Mouse (Mus musculus) liver, embryonic 14.5 days (tissue): ENCODE measurements around the gene Ttll1. TPM values are rescaled to one million over a fixed set of nuclear protein-coding genes. Genes with fewer than 3 reads are reported as not detected.

Experiments
- ATAC-seq: fragments of 200-750 bp; cut with Nextera tagmentation; 2 replicates; pipeline ENCODE4 v1.8.0; 2017; ENCODE audit warnings: moderate number of reproducible peaks, mild to moderate bottlenecking, moderate library complexity; ENCODE audit not compliant: insufficient read depth
- DNase-seq, 3 experiments: peaks; one replicate each; pipeline ENCODE4 v3.0.0-alpha.2; 2012 to 2013; ENCODE audit warnings: low read depth in 3 of 3, low spot score in 3 of 3
- H3K27ac ChIP-seq: fragments of 300-500 bp; sonication (generic); 2 replicates; pipeline ENCODE4 v1.5.1; 2014; ENCODE audit warnings: moderate library complexity, mild to moderate bottlenecking, control low read depth, inconsistent platforms
- H3K27me3 ChIP-seq: fragments of 300-500 bp; sonication (generic); 2 replicates; pipeline ENCODE4 v1.6.1; 2014; ENCODE audit warnings: mild to moderate bottlenecking, low read length, moderate library complexity; ENCODE audit not compliant: control insufficient read depth, insufficient read depth
- H3K36me3 ChIP-seq: fragments of 300-500 bp; sonication (generic); replicated peaks from 2 replicates; pipeline ENCODE4 v1.6.1; 2014; ENCODE audit warnings: low read depth; ENCODE audit not compliant: control insufficient read depth, insufficient read depth
- H3K4me1 ChIP-seq, 2 experiments: fragments of 200-500 bp in 1 of 2; fragments of 300-500 bp in 1 of 2; sonication (generic) in 1 of 2; replicated peaks; 2 replicates each; pipeline ENCODE4 v1.6.1; 2012 to 2014; ENCODE audit warnings: antibody characterized with exemption in 1 of 2, inconsistent platforms in 1 of 2, low read length in 1 of 2; ENCODE audit not compliant: control insufficient read depth in 2 of 2, insufficient read depth in 2 of 2
- H3K4me2 ChIP-seq: fragments of 300-500 bp; sonication (generic); 2 replicates; pipeline ENCODE4 v1.6.1; 2014; ENCODE audit warnings: low read depth, mild to moderate bottlenecking, control low read depth, moderate library complexity
- H3K4me3 ChIP-seq, 2 experiments: fragments of 200-500 bp in 1 of 2; fragments of 300-500 bp in 1 of 2; sonication (generic) in 1 of 2; 2 replicates each; pipeline ENCODE4 v1.5.1; 2012 to 2014; ENCODE audit warnings: low read depth in 2 of 2, low read length in 2 of 2, mild to moderate bottlenecking in 2 of 2, control low read depth in 1 of 2, inconsistent platforms in 1 of 2, moderate library complexity in 1 of 2; ENCODE audit not compliant: insufficient read depth in 1 of 2
- H3K9ac ChIP-seq: fragments of 300-500 bp; sonication (generic); replicated peaks from 2 replicates; pipeline ENCODE4 v1.6.1; 2014; ENCODE audit warnings: mild to moderate bottlenecking, control low read depth, moderate library complexity
- H3K9me3 ChIP-seq: fragments of 300-500 bp; sonication (generic); 2 replicates; pipeline ENCODE4 v1.6.1; 2016; ENCODE audit warnings: low read length, mixed read lengths; ENCODE audit not compliant: control insufficient read depth
- CTCF ChIP-seq: IDR thresholded peaks from 2 replicates; pipeline ENCODE4 v1.5.1; 2016; ENCODE audit warnings: antibody characterized with exemption, low read depth, control low read depth
- EP300 ChIP-seq: IDR thresholded peaks from 2 replicates; pipeline ENCODE4 v1.6.1; 2016; ENCODE audit warnings: antibody characterized with exemption, low read depth
- WGBS: fragments of 180-500 bp; shearing (Covaris S2); extraction: QIAGEN DNeasy Blood & Tissue Kit; methylation state at CpG from one replicate; pipeline ENCODE4 v1.1.7; 2014; ENCODE audit not compliant: insufficient replicate concordance; 5-methylcytosine and 5-hydroxymethylcytosine counted together
- polyA plus RNA-seq, 2 experiments: library from polyadenylated mRNA; depleted of rRNA in 1 of 2; stranded (reverse) in 1 of 2; unstranded in 1 of 2; fragments of >200 nt; fragmentation: Nextera tagmentation in 1 of 2; extraction: Ambion mirVana in 1 of 2; gene quantifications; 2 replicates each; pipeline versions ENCODE4 v1.2.1 to v1.2.3; 2012 to 2014

Ttll1 gene
- polyA plus RNA-seq, 2 experiments: 1.9 to 3.5 TPM

- no peaks in the 10 kb centered on the region for H3K9me3 ChIP-seq
- H3K4me3 ChIP-seq: no peak overlapping the region
- no peak overlapping the region for H3K4me2 ChIP-seq
- no peak for TF ChIP-seq EP300
- no peak for TF ChIP-seq CTCF
- no peak for DNase-seq
- no peak overlapping the region for H3K9ac ChIP-seq
- H3K4me1 ChIP-seq: peaks cover 0 to under 1% of the 10 kb centered on the region in 2 experiments; a peak in 1 of 4 replicates
- WGBS: 65% methylated on average over 5 of the region's 5 CpGs
- no peak for ATAC-seq
- H3K27ac ChIP-seq: no peak overlapping the region
- H3K36me3 ChIP-seq: no peaks in the 10 kb centered on the region
- H3K27me3 ChIP-seq: peaks cover 57% of the 10 kb centered on the region
These were observed 19.1 kb upstream of the Ttll1 start for GRCm38 (mm10) chr15:83529765-83530164.

DNA sequence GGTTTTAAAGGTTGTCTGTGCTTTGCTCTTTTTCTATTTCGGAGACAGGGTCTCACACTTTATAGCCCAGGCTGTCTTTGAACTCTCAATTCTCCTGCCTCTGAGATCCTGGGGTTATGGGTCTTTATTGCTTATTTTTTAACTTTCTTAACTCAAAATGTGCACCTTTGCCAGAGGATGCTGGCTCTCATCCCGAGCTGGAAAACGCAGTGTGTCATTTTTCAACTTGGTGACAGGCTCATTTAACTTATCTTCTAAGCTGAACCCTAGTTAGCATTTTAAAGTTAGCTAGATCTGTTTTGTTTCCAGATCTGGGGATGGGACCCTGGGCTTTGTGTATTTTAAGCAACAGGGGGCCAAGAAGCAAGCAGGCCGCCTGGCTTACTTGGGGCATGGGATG is 18.2 kb upstream of the Ttll1 start:
- Histone ChIP-seq H3K27me3 (peaks cover 62% of the 10 kb centered on the region), H3K4me1 (peaks cover 0 to 6% of the 10 kb centered on the region in 2 experiments; a peak in 2 of 4 replicates)
- no peak for DNase-seq

DNA sequence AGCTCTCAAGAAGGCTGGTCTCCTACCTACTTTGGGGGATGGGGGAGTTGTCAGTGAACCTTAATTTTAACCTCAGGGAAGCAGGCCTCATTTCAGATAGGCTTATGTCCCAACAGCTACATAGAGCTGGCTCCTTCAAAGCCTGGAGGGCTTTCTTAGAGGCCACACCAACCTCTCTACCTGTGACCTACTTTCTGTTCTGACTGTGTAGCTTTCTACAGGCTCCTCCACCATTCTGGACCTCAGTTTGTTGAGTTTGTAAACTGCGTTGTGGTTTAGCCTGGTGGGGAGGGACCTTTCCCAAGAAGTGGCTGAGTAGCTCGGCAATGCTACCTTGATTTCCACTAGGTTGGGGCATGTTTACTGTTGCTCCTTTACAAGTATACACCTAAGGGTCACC is 17.1 kb upstream of the Ttll1 start:
- ATAC-seq: no peak
- H3K4me1 ChIP-seq: peaks cover 0 to 7% of the 10 kb centered on the region in 2 experiments; a peak in 2 of 4 replicates
- no peak overlapping the region for H3K4me3 ChIP-seq
- TF ChIP-seq CTCF: no peak
- TF ChIP-seq EP300: no peak
- H3K36me3 ChIP-seq: no peaks in the 10 kb centered on the region
- peaks cover 62% of the 10 kb centered on the region for H3K27me3 ChIP-seq
- no peak overlapping the region for H3K4me2 ChIP-seq
- no peaks in the 10 kb centered on the region for H3K9me3 ChIP-seq
- DNase-seq: no peak
- WGBS: 53% methylated on average over 2 of the region's 2 CpGs
- no peak overlapping the region for H3K9ac ChIP-seq
- no peak overlapping the region for H3K27ac ChIP-seq

More for the DNA sequence above, 18.2 kb upstream of the Ttll1 start:
- Histone ChIP-seq H3K36me3 (no peaks in the 10 kb centered on the region), H3K9me3 (no peaks in the 10 kb centered on the region), H3K27ac (no peak overlapping the region), H3K9ac (no peak overlapping the region), H3K4me3 (no peak overlapping the region), H3K4me2 (no peak overlapping the region)
- WGBS: 50% methylated on average over 4 of the region's 4 CpGs
- no peak for TF ChIP-seq CTCF
- no peak for TF ChIP-seq EP300
- no peak for ATAC-seq

- H3K9ac ChIP-seq: peak overlapping the region; percentile 37
- 5% methylated on average over 26 of the region's 26 CpGs for WGBS
- peak overlapping the region; percentile 37 to 59 for H3K4me3 ChIP-seq
- TF ChIP-seq CTCF: no peak
- TF ChIP-seq EP300: no peak
- no peaks in the 10 kb centered on the region for H3K9me3 ChIP-seq
- DNase-seq (no peak), ATAC-seq (peak; percentile 26; the same call in 1 of the 2 replicates)
- peaks cover 62% of the 10 kb centered on the region for H3K27me3 ChIP-seq
- H3K27ac ChIP-seq: no peak overlapping the region
- H3K4me1 ChIP-seq: peaks cover 0 to 7% of the 10 kb centered on the region in 2 experiments; a peak in 2 of 4 replicates
- no peaks in the 10 kb centered on the region for H3K36me3 ChIP-seq
- H3K4me2 ChIP-seq: peak overlapping the region; percentile 77
These were observed 16.4 kb upstream of the Ttll1 start for GRCm38 (mm10) chr15:83527092-83527437.

GRCm38 (mm10) chr15:83526424-83527091 is 15.9 kb upstream of the Ttll1 start, which contains the start of gene Bik:
Gene Bik (plus strand): TSS chr15:83526862.
- ATAC-seq (peak; percentile 58; the same call in 1 of the 2 replicates), DNase-seq (no peak)
- H3K9me3 ChIP-seq: no peaks in the 10 kb centered on the region
- peaks cover 62% of the 10 kb centered on the region for H3K27me3 ChIP-seq
- peaks cover 0 to 7% of the 10 kb centered on the region in 2 experiments; a peak in 2 of 4 replicates for H3K4me1 ChIP-seq
- peak within 1 kb of the TSS; percentile 77 for H3K4me2 ChIP-seq
- no peak within 1 kb of the TSS for H3K27ac ChIP-seq
- H3K36me3 ChIP-seq: no peaks in the 10 kb centered on the region
- TF ChIP-seq CTCF (no peak), EP300 (no peak)
- WGBS: 1% methylated on average over 45 of the region's 45 CpGs
- peak within 1 kb of the TSS; percentile 43 to 59 for H3K4me3 ChIP-seq
- H3K9ac ChIP-seq: peak within 1 kb of the TSS; percentile 37
